Mouse (Mus musculus): Measurements from ENCODE around the gene Cox19. TPM values are rescaled to one million over a fixed set of nuclear protein-coding genes. Genes with fewer than 3 reads are reported as not detected.
A peak's percentile ranks its signal among the peaks of the same experiment; 100 is the strongest.

Cox19 gene
- total and polyA plus RNA-seq, 2 experiments from 2014 or later: 79.4 to 95.5 TPM

DNA sequence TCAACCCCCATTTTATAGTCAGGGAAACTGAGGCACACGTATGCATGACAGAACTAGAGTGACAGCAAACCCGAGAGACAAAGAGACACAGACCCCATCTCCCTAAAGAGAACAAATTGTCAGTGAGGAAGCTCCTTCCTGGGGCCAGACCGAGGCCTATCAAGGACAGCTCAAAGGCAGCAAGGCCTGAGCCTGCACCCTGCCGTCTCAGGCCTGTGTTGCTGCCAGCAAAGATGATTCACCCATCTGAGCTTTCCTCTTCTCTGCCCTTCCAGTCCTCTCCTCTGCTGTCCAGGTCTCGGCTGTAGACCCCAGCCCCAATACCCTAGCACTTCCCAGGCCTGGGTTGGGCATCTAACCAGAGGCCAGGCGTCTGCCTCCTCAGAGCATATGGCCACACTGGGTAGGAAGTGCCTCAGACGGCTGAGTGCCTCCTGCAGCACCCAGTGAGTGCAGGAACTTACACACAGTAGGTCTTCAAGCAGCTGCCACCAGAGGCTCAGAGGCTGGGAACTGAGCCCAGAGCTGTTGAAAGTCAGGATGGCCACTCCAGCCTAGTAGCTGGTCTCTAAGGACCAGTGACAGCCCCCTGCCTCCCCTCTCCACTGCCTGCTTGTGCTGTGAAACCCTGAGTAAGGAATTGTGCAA is 24.1 kb downstream of the Cox19 start:
- Histone ChIP-seq H3K9ac (replicated peaks; ENCODE audit: low read length, poor library complexity, severe bottlenecking) (no peak overlapping the region), H3K27ac (ENCODE audit: low read depth, low read length) (no peak overlapping the region), H3K9me3 (ENCODE audit: low read length) (no peaks in the 10 kb centered on the region), H3K27me3 (ENCODE audit: insufficient read depth, low read length) (no peaks in the 10 kb centered on the region), H3K4me2 (ENCODE audit: low read depth, low read length, poor library complexity, severe bottlenecking) (no peak overlapping the region), H3K36me3 (ENCODE audit: insufficient read depth, low read length) (no peaks in the 10 kb centered on the region), H3K4me1 (ENCODE audit: insufficient read depth, low read length) (peaks cover 5% of the 10 kb centered on the region), H3K4me3 (ENCODE audit: low read depth, low read length) (no peak overlapping the region)
- no peak for DNase-seq (ENCODE audit: low spot score)
- no peak for TF ChIP-seq CTCF (IDR thresholded peaks at IDR 0.05)
- 78% methylated on average over 7 of the region's 7 CpGs for WGBS
- no peak for ATAC-seq (ENCODE audit: low FRiP score)

DNA sequence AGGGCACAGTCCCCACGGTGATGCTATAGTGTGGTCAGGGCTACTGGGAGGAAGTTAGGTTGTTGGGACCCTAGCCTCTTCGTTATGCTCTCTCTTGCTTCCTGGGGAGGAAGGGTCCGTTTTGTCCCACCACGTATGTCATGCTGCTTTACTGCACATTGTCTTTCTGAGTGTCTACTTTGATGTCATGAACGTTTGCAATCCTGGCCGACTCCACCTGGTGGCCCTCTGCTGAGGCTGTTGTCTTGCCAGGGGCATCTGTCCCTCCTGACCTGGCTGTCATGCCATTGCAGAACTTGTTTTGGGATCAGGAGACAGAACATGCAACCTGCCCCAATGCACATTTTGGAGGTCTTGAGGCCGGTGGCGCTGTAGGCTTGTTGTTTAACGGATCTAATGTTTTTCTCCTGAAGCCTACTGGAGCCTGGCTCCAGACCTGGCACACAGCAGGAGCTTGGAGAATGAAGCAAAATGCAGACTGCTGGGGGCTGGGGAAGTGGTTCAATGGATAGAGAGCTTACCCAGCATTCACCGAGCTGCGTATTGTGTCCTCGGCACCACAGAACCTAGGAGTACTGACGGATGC is 25.0 kb downstream of the Cox19 start:
- Histone ChIP-seq H3K9me3 (ENCODE audit: low read length) (no peaks in the 10 kb centered on the region), H3K27me3 (ENCODE audit: insufficient read depth, low read length) (no peaks in the 10 kb centered on the region), H3K4me1 (ENCODE audit: insufficient read depth, low read length) (peaks cover 5% of the 10 kb centered on the region), H3K27ac (ENCODE audit: low read depth, low read length) (peak overlapping the region; percentile 85; the same call in 1 of the 2 replicates), H3K4me3 (ENCODE audit: low read depth, low read length) (peak overlapping the region; percentile 91), H3K9ac (replicated peaks; ENCODE audit: low read length, poor library complexity, severe bottlenecking) (no peak overlapping the region), H3K36me3 (ENCODE audit: insufficient read depth, low read length) (no peaks in the 10 kb centered on the region; the same call in 1 of the 2 replicates), H3K4me2 (ENCODE audit: low read depth, low read length, poor library complexity, severe bottlenecking) (peak overlapping the region; percentile 80)
- ATAC-seq (ENCODE audit: low FRiP score) (no peak), DNase-seq (ENCODE audit: low spot score) (no peak)
- 64% methylated on average over 13 of the region's 13 CpGs for WGBS
- TF ChIP-seq CTCF (IDR thresholded peaks at IDR 0.05): peak; percentile 51

DNA sequence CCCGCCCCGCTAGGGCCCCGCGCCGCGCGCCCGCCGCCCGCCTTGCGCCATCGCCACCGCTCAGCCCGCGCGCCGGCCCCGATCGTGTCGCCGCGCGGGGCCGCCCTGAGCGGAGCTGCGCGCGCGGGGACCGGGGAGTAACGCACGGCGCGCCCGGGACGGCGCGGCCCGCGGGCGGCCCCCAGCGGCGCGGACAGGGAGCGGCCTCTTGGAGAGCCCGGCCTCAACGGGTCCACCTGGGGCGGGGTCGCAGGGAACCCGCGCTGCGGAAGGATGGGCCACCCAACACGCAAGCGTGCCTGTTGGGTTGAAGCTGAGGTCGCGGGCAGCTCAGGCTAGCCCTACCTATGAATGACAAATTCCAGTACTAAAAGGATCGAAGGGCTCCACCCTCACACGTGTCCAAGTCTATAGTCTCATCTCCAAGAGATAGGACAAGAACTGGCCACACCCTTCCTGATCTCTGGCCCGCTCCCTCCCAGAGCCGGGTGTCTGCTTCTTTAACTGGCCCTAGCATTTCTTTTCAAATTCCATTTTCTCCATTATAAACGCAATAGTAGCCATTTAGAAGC is 25.7 kb downstream of the Cox19 start, which contains the start of gene Adap1:
Gene Adap1, minus strand, starts transcription at position 228 of the 572 bp plus-strand sequence.
- TF ChIP-seq CTCF (IDR thresholded peaks at IDR 0.05): peak; percentile 25; the same call in 1 of the 2 replicates
- Histone ChIP-seq H3K4me1 (ENCODE audit: insufficient read depth, low read length) (peaks cover 5% of the 10 kb centered on the region), H3K4me3 (ENCODE audit: low read depth, low read length) (peak within 1 kb of the TSS; percentile 91), H3K36me3 (ENCODE audit: insufficient read depth, low read length) (no peaks in the 10 kb centered on the region; the same call in 1 of the 2 replicates), H3K4me2 (ENCODE audit: low read depth, low read length, poor library complexity, severe bottlenecking) (peak within 1 kb of the TSS; percentile 80), H3K27me3 (ENCODE audit: insufficient read depth, low read length) (no peaks in the 10 kb centered on the region), H3K27ac (ENCODE audit: low read depth, low read length) (peak within 1 kb of the TSS; percentile 85), H3K9me3 (ENCODE audit: low read length) (no peaks in the 10 kb centered on the region), H3K9ac (replicated peaks; ENCODE audit: low read length, poor library complexity, severe bottlenecking) (peak within 1 kb of the TSS; percentile 95)
- WGBS: 2% methylated on average over 57 of the region's 61 CpGs
- DNase-seq (ENCODE audit: low spot score): peak; percentile 64
- peak; percentile 67 for ATAC-seq (ENCODE audit: low FRiP score)

DNA sequence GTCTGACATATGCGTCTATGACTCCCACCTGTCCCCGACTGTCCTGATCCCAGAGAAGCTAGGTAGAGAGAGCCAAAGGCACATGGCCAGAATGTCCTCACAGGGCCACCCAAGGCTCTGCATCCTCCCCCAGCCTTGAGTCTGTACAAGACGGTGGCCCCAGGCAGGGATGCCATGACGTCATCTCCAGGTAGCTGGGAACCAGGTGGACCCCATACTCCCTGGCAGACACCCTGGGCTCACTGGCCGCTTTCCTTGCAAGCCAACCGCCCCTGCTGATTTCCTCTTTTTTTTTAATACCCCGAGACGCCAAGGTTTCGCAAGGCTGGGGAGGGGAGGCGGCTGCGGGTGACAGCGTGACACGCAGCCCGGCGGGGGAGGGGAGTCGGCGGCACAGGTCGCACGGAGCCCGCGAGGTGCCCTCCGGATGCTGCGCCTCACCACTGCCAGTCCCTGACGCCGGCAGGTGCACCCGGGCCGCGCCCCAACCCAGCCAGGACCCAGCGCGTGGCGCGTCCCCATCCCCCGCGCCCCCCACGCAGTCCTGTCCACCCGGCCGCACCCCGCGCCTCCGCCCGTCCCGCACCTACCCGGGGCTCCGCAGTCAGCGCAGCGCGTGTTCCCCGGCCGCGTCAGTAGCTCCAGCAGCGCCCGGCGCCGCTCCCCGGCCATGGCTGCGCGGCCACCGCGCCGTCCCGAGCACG is 26.4 kb downstream of the Cox19 start:
- Histone ChIP-seq H3K4me3 (ENCODE audit: low read depth, low read length) (peak overlapping the region; percentile 91), H3K4me1 (ENCODE audit: insufficient read depth, low read length) (peaks cover 5% of the 10 kb centered on the region), H3K9me3 (ENCODE audit: low read length) (no peaks in the 10 kb centered on the region), H3K36me3 (ENCODE audit: insufficient read depth, low read length) (peaks cover 3% of the 10 kb centered on the region; the same call in 1 of the 2 replicates), H3K27ac (ENCODE audit: low read depth, low read length) (peak overlapping the region; percentile 85), H3K9ac (replicated peaks; ENCODE audit: low read length, poor library complexity, severe bottlenecking) (peak overlapping the region; percentile 95), H3K4me2 (ENCODE audit: low read depth, low read length, poor library complexity, severe bottlenecking) (peak overlapping the region; percentile 80), H3K27me3 (ENCODE audit: insufficient read depth, low read length) (no peaks in the 10 kb centered on the region)
- no peak for TF ChIP-seq CTCF (IDR thresholded peaks at IDR 0.05)
- under 1% methylated on average over 35 of the region's 62 CpGs for WGBS
- ATAC-seq (ENCODE audit: low FRiP score) (peak; percentile 58), DNase-seq (ENCODE audit: low spot score) (peak; percentile 51)

DNA sequence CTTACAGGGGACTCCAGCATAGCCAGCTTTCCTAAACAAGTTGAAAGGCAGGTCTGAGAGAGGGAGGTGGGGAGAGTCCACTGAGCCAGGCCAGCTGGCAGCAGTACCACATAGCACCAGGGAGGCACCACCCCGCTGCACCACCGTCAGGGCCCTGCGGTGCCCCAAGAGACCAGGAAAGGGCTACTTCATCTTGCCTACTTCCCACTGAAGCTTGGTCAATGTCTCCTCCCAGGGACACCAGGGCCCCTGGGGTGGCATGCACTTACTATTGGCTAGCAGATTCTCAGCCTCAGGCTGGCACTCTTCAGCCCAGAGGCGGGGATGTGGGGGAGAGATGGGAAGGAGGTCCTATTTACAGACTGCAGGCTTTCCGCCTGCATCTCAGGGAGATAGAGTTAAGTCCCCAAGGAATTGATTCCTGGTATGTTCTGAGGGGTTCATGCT is 27.1 kb downstream of the Cox19 start:
- Histone ChIP-seq H3K4me1 (ENCODE audit: insufficient read depth, low read length) (peaks cover 5% of the 10 kb centered on the region), H3K4me2 (ENCODE audit: low read depth, low read length, poor library complexity, severe bottlenecking) (peak overlapping the region; percentile 80), H3K27me3 (ENCODE audit: insufficient read depth, low read length) (no peaks in the 10 kb centered on the region), H3K27ac (ENCODE audit: low read depth, low read length) (peak overlapping the region; percentile 85), H3K9ac (replicated peaks; ENCODE audit: low read length, poor library complexity, severe bottlenecking) (peak overlapping the region; percentile 95), H3K9me3 (ENCODE audit: low read length) (no peaks in the 10 kb centered on the region), H3K4me3 (ENCODE audit: low read depth, low read length) (peak overlapping the region; percentile 91), H3K36me3 (ENCODE audit: insufficient read depth, low read length) (peaks cover 3% of the 10 kb centered on the region; the same call in 1 of the 2 replicates)
- TF ChIP-seq CTCF (IDR thresholded peaks at IDR 0.05): no peak
- DNase-seq (ENCODE audit: low spot score) (peak; percentile 44), ATAC-seq (ENCODE audit: low FRiP score) (0 out of 2 replicates have a peak, but pooled peaks have one; percentile 28)
- 35% methylated on average over 5 of the region's 5 CpGs for WGBS

All from midbrain, postnatal 0 days (tissue).